Mouse (Mus musculus) C2C12 (cell line): Measurements from ENCODE around the gene Gm20458.

ENCODE experiments used
- CTCF ChIP-seq: IDR thresholded peaks from one replicate; pipeline ENCODE4 v1.5.1; 2011; ENCODE audit not compliant: control insufficient read depth, insufficient read depth, insufficient read length
- USF1 ChIP-seq: IDR thresholded peaks from one replicate; pipeline ENCODE4 v1.6.1; 2011; ENCODE audit warnings: low read depth, mild to moderate bottlenecking, control low read depth, moderate library complexity

DNA sequence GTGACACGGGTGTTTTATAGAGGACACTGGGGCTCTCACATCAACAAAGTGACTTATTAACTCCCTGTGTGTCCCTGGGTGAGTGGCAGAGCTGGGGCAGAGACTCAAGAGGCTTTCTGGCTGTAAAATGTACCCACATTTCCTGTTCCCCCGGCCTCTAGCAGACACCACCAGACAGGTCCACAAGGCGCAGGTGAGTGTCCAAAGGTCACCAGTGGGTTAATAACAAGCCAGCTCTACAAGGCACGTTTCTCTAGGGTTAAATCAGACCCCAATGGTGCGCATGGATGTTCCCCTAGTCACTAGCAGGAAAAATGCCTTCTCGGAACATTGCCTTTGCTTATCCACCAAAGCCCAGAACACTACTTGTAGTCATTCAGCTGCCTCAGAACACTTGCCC is 23.1 kb upstream of the Gm20458 start:
- TF ChIP-seq CTCF (no peak), USF1 (no peak)
